In the genomic region with DNA sequence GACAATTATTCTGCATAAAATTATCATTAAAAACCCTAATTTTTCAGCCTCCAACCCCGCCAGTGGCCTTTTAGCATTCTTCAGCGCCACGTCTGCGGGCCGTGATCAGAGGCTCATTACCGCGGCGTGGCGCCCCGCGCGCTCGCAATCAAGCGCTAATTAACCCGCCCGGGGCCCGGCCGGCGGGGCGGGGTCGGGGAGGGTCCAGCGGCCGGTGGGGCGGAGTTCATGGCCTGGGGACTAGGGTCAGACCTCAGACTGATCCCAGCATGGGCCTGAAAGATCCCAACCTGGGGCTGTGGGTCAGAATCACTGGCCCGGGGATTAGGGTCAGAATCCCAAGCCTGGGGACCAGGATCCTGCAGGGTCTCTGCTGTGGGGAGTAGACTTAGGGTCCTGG, we compare ENCODE assay signal across 11 mouse cellular contexts. TPM values are rescaled to one million over a fixed set of nuclear protein-coding genes. Genes with fewer than 3 reads are reported as not detected.
DNase-seq lines count a peak whose midpoint lies in the region; ATAC-seq lines count a peak whose summit lies in the region.
"Had no signal": no experiment of that assay in that cellular context is flagged by ENCODE, and none has a peak within 500 bp of the region (broad histone marks: within the 10 kb centered on the region; RNA-seq: fewer than 3 reads in every experiment).

No protein-coding gene starts in this region.

- no peaks in the 10 kb centered on the region for H3K9me3 ChIP-seq in liver, embryonic 11.5 days (ENCODE audit: control insufficient read depth, low read length)
- H3K9me3 ChIP-seq in forebrain, embryonic 11.5 days (ENCODE audit: control insufficient read depth, low read length), result no peaks in the 10 kb centered on the region
- H3K9me3 ChIP-seq in limb, embryonic 10.5 days (replicated peaks), result no peaks in the 10 kb centered on the region

- DNase-seq in liver, embryonic 11.5 days (ENCODE audit: low spot score), result no peak
- DNase-seq in liver, result no peak
- DNase-seq in forebrain, embryonic 11.5 days (ENCODE audit: low spot score), result no peak
- peak; percentile 47 for DNase-seq in limb, embryonic 10.5 days (ENCODE audit: low spot score)
- peak; percentile 58 for DNase-seq in retina, embryonic 14.5 days (ENCODE audit: low spot score)
- no peak for DNase-seq in ovary, postnatal 14 days (ENCODE audit: low spot score)
- DNase-seq in thymus, postnatal 14 days, result no peak
- DNase-seq: cerebellum, adult 2 months; gastrocnemius, postnatal 14 days; layer of hippocampus, postnatal 36 days had no signal

- 2% methylated on average over 25 of the region's 25 CpGs for WGBS in liver, embryonic 11.5 days
- WGBS in forebrain, embryonic 11.5 days, result under 1% methylated on average over 25 of the region's 25 CpGs
- under 1% methylated on average over 25 of the region's 25 CpGs for WGBS in limb, embryonic 10.5 days

- peaks cover 39% of the 10 kb centered on the region for H3K27me3 ChIP-seq in liver, embryonic 11.5 days (replicated peaks; ENCODE audit: control insufficient read depth, insufficient read depth, low read length)
- peaks cover 51% of the 10 kb centered on the region for H3K27me3 ChIP-seq in forebrain, embryonic 11.5 days (ENCODE audit: control insufficient read depth, insufficient read depth, low read length)
- peaks cover 93% of the 10 kb centered on the region for H3K27me3 ChIP-seq in limb, embryonic 10.5 days (ENCODE audit: low read depth, poor library complexity, severe bottlenecking)

- H3K4me1 ChIP-seq in liver, embryonic 11.5 days (replicated peaks; ENCODE audit: control insufficient read depth, insufficient read depth, low read length), result no peaks in the 10 kb centered on the region
- H3K4me1 ChIP-seq in forebrain, embryonic 11.5 days (replicated peaks; ENCODE audit: control insufficient read depth, insufficient read depth, low read length), result peaks cover 8% of the 10 kb centered on the region
- peaks cover 32% of the 10 kb centered on the region for H3K4me1 ChIP-seq in limb, embryonic 10.5 days

- peak overlapping the region; percentile 20; the same call in 1 of the 2 replicates for H3K4me3 ChIP-seq in liver, embryonic 11.5 days (ENCODE audit: low read depth, low read length)
- peak overlapping the region; percentile 11; the same call in 1 of the 2 replicates for H3K4me3 ChIP-seq in forebrain, embryonic 11.5 days (ENCODE audit: low read depth, low read length)
- H3K4me3 ChIP-seq in limb, embryonic 10.5 days, result peak overlapping the region; percentile 46

- no peaks in the 10 kb centered on the region for H3K36me3 ChIP-seq in liver, embryonic 11.5 days (ENCODE audit: control insufficient read depth, insufficient read depth, low read length)
- no peaks in the 10 kb centered on the region for H3K36me3 ChIP-seq in forebrain, embryonic 11.5 days (ENCODE audit: control insufficient read depth, insufficient read depth, low read length)
- no peaks in the 10 kb centered on the region for H3K36me3 ChIP-seq in limb, embryonic 10.5 days

- no peak overlapping the region for H3K9ac ChIP-seq in liver, embryonic 11.5 days (ENCODE audit: low read depth, low read length)
- H3K9ac ChIP-seq in forebrain, embryonic 11.5 days (ENCODE audit: low read length), result no peak overlapping the region

- ATAC-seq in liver, embryonic 11.5 days (replicated peaks; ENCODE audit: low FRiP score), result no peak
- no peak for ATAC-seq in forebrain, embryonic 11.5 days (replicated peaks; ENCODE audit: low FRiP score)
- ATAC-seq: Patski had no signal

- H3K27ac ChIP-seq in liver, embryonic 11.5 days (ENCODE audit: low read depth, low read length), result no peak overlapping the region
- no peak overlapping the region for H3K27ac ChIP-seq in forebrain, embryonic 11.5 days (ENCODE audit: low read depth, low read length)
- no peak overlapping the region for H3K27ac ChIP-seq in limb, embryonic 10.5 days

- H3K4me2 ChIP-seq in liver, embryonic 11.5 days, result peak overlapping the region; percentile 46
- peak overlapping the region; percentile 37 for H3K4me2 ChIP-seq in forebrain, embryonic 11.5 days (ENCODE audit: low read depth, low read length, severe bottlenecking)

RNA-seq across cellular contexts. Expression of a gene that starts 22.2 kb away (rescaled TPM):
- polyA plus RNA-seq in liver, embryonic 11.5 days (2014; fragmentation: Nextera tagmentation; extraction: Ambion mirVana), result not detected in 2 replicates
- not detected in 2 replicates for polyA plus RNA-seq in forebrain, embryonic 11.5 days (2014; fragmentation: Nextera tagmentation; extraction: Ambion mirVana)
- polyA plus RNA-seq in limb, embryonic 10.5 days (2016; fragmentation: Nextera tagmentation; extraction: Ambion mirVana), result not detected in 2 replicates
- polyA plus RNA-seq: Patski had no signal

Comparison
In these comparisons a context has a peak if more than half of its experiments do, and no peak if none do; other contexts are left out.
1. DNase-seq: peak in limb, embryonic 10.5 days (single experiment) and retina, embryonic 14.5 days (single experiment); none in liver, embryonic 11.5 days (single experiment), liver (single experiment), forebrain, embryonic 11.5 days (single experiment), ovary, postnatal 14 days (single experiment) and thymus, postnatal 14 days (single experiment).
2. Peak in every context shown above with its lines, with median percentiles within 50 percentile points of each other: H3K4me3 ChIP-seq.